Mouse (Mus musculus) ES-E14 (cell line): ENCODE results near the gene Klhdc3.

Source experiments
- HCFC1 ChIP-seq: IDR thresholded peaks from 2 replicates; pipeline ENCODE4 v1.6.1; 2012; ENCODE audit warnings: low read length, inconsistent platforms, borderline replicate concordance; ENCODE audit not compliant: insufficient read depth
- MAFK ChIP-seq: IDR thresholded peaks from 2 replicates; pipeline ENCODE4 v1.6.1; 2014; ENCODE audit warnings: mild to moderate bottlenecking, low read depth, low read length, inconsistent platforms; ENCODE audit not compliant: insufficient read depth
- ZC3H11A ChIP-seq: IDR thresholded peaks from 2 replicates; pipeline ENCODE4 v1.6.1; 2012; ENCODE audit warnings: low read depth, mild to moderate bottlenecking, inconsistent platforms, low read length, borderline replicate concordance
- ZNF384 ChIP-seq: IDR thresholded peaks from 2 replicates; pipeline ENCODE4 v1.6.1; 2012; ENCODE audit warnings: low read depth, low read length, inconsistent platforms

GRCm38 (mm10) chr17:46682654-46683389 lies 2.1 kb upstream of the Klhdc3 start:
- TF ChIP-seq HCFC1 = no peak
- no peak for TF ChIP-seq ZNF384
- TF ChIP-seq ZC3H11A = no peak
- no peak for TF ChIP-seq MAFK
